Mouse (Mus musculus) forebrain, embryonic 15.5 days (tissue): ENCODE measurements around the gene Cntnap1. TPM values are rescaled to one million over a fixed set of nuclear protein-coding genes. Genes with fewer than 3 reads are reported as not detected.
"Not testable (repeated sequence)": the region's sequence is repeated elsewhere in the genome, so short reads cannot be mapped to it uniquely, and the experiment has no call there.

Experiments used
- ATAC-seq: fragments of 200-750 bp; cut with Nextera tagmentation; replicated peaks from 2 replicates; pipeline ENCODE4 v1.8.0; 2017; ENCODE audit warnings: mild to moderate bottlenecking, moderate TSS enrichment, moderate library complexity
- H3K27ac ChIP-seq: fragments of 300-500 bp; sonication (generic); replicated peaks from 2 replicates; pipeline ENCODE4 v1.5.1; 2015; ENCODE audit warnings: mild to moderate bottlenecking, inconsistent platforms
- H3K27me3 ChIP-seq: fragments of 300-500 bp; sonication (generic); 2 replicates; pipeline ENCODE4 v1.6.1; 2015; ENCODE audit warnings: inconsistent platforms
- H3K36me3 ChIP-seq: fragments of 300-500 bp; sonication (generic); 2 replicates; pipeline ENCODE4 v1.6.1; 2015; ENCODE audit warnings: mild to moderate bottlenecking, inconsistent platforms
- H3K4me1 ChIP-seq: fragments of 300-500 bp; sonication (generic); 2 replicates; pipeline ENCODE4 v1.6.1; 2015; ENCODE audit warnings: inconsistent platforms
- H3K4me2 ChIP-seq: fragments of 300-500 bp; sonication (generic); replicated peaks from 2 replicates; pipeline ENCODE4 v1.6.1; 2015; ENCODE audit warnings: mild to moderate bottlenecking, inconsistent platforms
- H3K4me3 ChIP-seq: fragments of 300-500 bp; sonication (generic); 2 replicates; pipeline ENCODE4 v1.5.1; 2015; ENCODE audit warnings: mild to moderate bottlenecking, inconsistent platforms
- H3K9ac ChIP-seq: fragments of 300-500 bp; sonication (generic); replicated peaks from 2 replicates; pipeline ENCODE4 v1.6.1; 2015; ENCODE audit warnings: mild to moderate bottlenecking, inconsistent platforms
- H3K9me3 ChIP-seq: fragments of 300-500 bp; sonication (generic); 2 replicates; pipeline ENCODE4 v1.6.1; 2016; ENCODE audit warnings: inconsistent platforms
- WGBS: fragments of 180-500 bp; shearing (Covaris S2); methylation state at CpG from one replicate; pipeline ENCODE4 v1.1.7; 2015; ENCODE audit warnings: mixed read lengths; 5-methylcytosine and 5-hydroxymethylcytosine counted together
- polyA plus RNA-seq: library from polyadenylated mRNA; unstranded; fragments of >200 nt; fragmentation: Nextera tagmentation; extraction: Ambion mirVana; gene quantifications from 2 replicates; pipeline ENCODE4 v1.2.1, GENCODE M21; 2015

The Cntnap1 gene
- polyA plus RNA-seq, result 0.77 and 0.98 TPM in 2 replicates

DNA sequence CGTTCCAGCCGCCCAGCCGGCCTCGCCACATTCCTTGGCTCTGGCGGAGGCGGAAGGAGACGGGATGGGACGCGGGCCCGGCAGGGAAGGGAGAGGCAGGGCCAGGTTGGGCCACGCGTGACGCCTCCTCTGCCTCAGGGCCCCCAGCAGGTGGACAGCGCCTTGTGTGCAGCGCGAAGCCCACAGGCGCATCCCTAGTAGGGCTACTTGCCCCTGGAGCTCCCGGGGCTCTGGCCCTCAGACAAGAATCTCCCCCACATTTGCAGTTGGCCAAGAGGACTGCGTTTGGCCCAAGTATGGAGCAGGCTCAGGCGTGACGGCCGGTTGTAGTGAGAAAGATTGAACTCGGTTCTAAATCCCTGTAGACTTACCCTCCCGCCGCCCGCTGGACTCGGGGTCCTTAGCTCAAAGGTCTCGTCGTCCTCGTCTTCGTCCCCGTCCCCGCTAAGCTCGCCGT lies at the start of gene Cntnap1:
TSS of gene Cntnap1 (plus strand) at position 170 of the 457 bp plus-strand sequence.
- H3K4me1 ChIP-seq, result peaks cover 57% of the 10 kb centered on the region
- no peaks in the 10 kb centered on the region for H3K36me3 ChIP-seq
- peaks cover 53% of the 10 kb centered on the region for H3K27me3 ChIP-seq
- WGBS, result 0% methylated on average over 35 of the region's 35 CpGs
- H3K27ac ChIP-seq, result peak within 1 kb of the TSS; percentile 73
- H3K4me2 ChIP-seq, result peak within 1 kb of the TSS; percentile 80
- ATAC-seq, result no peak
- no peaks in the 10 kb centered on the region for H3K9me3 ChIP-seq
- peak within 1 kb of the TSS; percentile 63 for H3K9ac ChIP-seq
- peak within 1 kb of the TSS; percentile 78 for H3K4me3 ChIP-seq

GRCm38 (mm10) chr11:101120545-101121188 lies 49.7 kb upstream of the Cntnap1 start:
- Histone ChIP-seq H3K27me3 (no peaks in the 10 kb centered on the region), H3K27ac (peak overlapping the region; percentile 89), H3K36me3 (peaks cover 17% of the 10 kb centered on the region), H3K4me1 (peaks cover 41% of the 10 kb centered on the region), H3K4me3 (peak overlapping the region; percentile 74), H3K9me3 (no peaks in the 10 kb centered on the region), H3K9ac (peak overlapping the region; percentile 80), H3K4me2 (peak overlapping the region; percentile 93)
- no peak for ATAC-seq
- 20% methylated on average over 19 of the region's 19 CpGs for WGBS

DNA sequence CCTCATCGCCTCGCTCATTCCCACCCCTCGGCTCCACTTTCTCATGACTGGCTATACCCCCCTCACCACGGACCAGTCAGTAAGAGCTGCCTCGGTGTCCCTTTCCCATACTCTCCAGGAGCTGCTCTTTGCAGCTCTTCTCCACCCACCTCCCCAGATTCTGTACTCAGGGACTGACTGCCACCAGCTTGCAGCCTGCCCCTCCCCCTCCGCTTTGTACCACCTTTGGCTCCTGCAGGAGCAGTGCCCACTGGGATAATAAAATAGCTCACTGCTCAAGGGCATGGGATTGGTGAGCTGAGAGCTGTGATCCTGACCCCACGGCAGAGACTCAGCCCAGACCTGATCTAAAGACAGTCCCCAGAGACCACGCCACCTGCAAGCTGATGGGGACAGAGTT lies 45.8 kb upstream of the Cntnap1 start:
- not testable (repeated sequence) for ATAC-seq

DNA sequence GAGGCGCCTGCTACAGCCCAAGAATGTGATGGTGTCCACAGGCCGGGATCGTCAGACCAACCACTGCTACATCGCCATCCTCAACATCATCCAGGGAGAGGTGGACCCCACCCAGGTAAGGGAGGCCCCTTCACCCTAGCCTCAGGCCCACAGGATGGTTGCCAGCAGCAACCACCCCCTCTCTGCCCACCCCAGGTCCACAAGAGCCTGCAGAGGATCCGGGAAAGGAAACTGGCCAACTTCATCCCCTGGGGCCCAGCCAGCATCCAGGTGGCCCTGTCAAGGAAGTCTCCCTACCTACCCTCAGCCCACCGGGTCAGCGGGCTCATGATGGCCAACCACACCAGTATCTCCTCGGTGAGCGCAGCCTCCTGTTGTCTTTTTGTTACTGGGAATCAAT lies 45.3 kb upstream of the Cntnap1 start:
- 96% methylated on average over 9 of the region's 9 CpGs for WGBS
- H3K27me3 ChIP-seq, ATAC-seq, H3K9me3 ChIP-seq, H3K4me2 ChIP-seq, H3K9ac ChIP-seq, H3K4me3 ChIP-seq, H3K27ac ChIP-seq: not testable (repeated sequence)
- Histone ChIP-seq H3K36me3 (peaks cover 28% of the 10 kb centered on the region), H3K4me1 (peaks cover 18% of the 10 kb centered on the region)

More for the DNA sequence above, 45.8 kb upstream of the Cntnap1 start:
- not testable (repeated sequence) for H3K9ac ChIP-seq, H3K9me3 ChIP-seq, H3K27ac ChIP-seq, H3K27me3 ChIP-seq, H3K4me2 ChIP-seq, H3K4me3 ChIP-seq
- H3K36me3 ChIP-seq, result peaks cover 28% of the 10 kb centered on the region
- 96% methylated on average over 8 of the region's 8 CpGs for WGBS
- peaks cover 18% of the 10 kb centered on the region for H3K4me1 ChIP-seq

- no peak overlapping the region for H3K9ac ChIP-seq
- H3K36me3 ChIP-seq, result peaks cover 28% of the 10 kb centered on the region
- no peak overlapping the region for H3K4me3 ChIP-seq
- ATAC-seq, result no peak
- no peaks in the 10 kb centered on the region for H3K4me1 ChIP-seq
- WGBS, result 100% methylated on average over 1 of the region's 1 CpGs
- H3K4me2 ChIP-seq, result no peak overlapping the region
- H3K9me3 ChIP-seq, result no peaks in the 10 kb centered on the region
- H3K27me3 ChIP-seq, result no peaks in the 10 kb centered on the region
- no peak overlapping the region for H3K27ac ChIP-seq
Observed at GRCm38 (mm10) chr11:101127075-101127474, 43.2 kb upstream of the Cntnap1 start.

DNA sequence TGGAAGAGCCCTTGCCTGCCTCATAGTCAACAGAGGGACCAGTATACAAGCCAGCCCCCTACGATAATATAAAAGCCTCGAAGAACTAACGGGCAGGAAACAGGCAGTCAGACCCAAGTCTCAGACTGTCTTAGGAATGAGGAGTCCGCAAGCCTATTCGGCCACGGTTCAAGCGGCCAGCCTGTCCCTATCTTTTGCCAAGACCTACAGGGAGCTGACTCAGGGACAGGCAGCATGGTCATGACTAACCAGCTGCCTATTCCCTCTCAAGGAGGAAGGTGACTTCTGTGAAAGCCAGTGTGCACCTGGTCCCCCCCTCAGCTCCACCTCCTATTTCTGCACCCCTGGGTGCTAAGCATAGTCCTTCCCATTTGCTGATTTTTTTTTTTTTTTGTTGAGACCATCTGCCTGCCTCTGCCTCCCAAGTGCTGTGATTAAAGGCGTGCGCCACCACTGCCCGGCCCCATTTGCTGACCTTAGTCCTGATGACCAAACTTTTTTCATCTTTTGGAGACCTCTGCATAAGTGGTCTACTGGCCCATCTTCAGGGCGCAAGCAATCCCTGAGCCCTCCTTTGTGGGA lies 41.2 kb upstream of the Cntnap1 start:
- H3K27me3 ChIP-seq, result no peaks in the 10 kb centered on the region
- no peak overlapping the region for H3K4me2 ChIP-seq
- 82% methylated on average over 11 of the region's 11 CpGs for WGBS
- H3K9me3 ChIP-seq, result no peaks in the 10 kb centered on the region
- no peak overlapping the region for H3K9ac ChIP-seq
- no peak overlapping the region for H3K27ac ChIP-seq
- H3K36me3 ChIP-seq, result peaks cover 15% of the 10 kb centered on the region
- no peaks in the 10 kb centered on the region for H3K4me1 ChIP-seq
- H3K4me3 ChIP-seq, result no peak overlapping the region
- ATAC-seq, result no peak

- Histone ChIP-seq H3K27ac (no peak overlapping the region), H3K4me2 (no peak overlapping the region), H3K9ac (no peak overlapping the region), H3K27me3 (no peaks in the 10 kb centered on the region), H3K36me3 (peaks cover 15% of the 10 kb centered on the region), H3K9me3 (no peaks in the 10 kb centered on the region), H3K4me1 (no peaks in the 10 kb centered on the region), H3K4me3 (no peak overlapping the region)
- ATAC-seq, result no peak
- 57% methylated on average over 18 of the region's 18 CpGs for WGBS
Observed at GRCm38 (mm10) chr11:101130056-101130756, 40.1 kb upstream of the Cntnap1 start.

- Histone ChIP-seq H3K4me3 (no peak overlapping the region), H3K27me3 (no peaks in the 10 kb centered on the region), H3K4me2 (no peak overlapping the region), H3K9ac (no peak overlapping the region), H3K27ac (no peak overlapping the region), H3K9me3 (no peaks in the 10 kb centered on the region), H3K36me3 (peaks cover 7% of the 10 kb centered on the region), H3K4me1 (no peaks in the 10 kb centered on the region)
- WGBS, result 72% methylated on average over 2 of the region's 2 CpGs
- ATAC-seq, result no peak
Observed at GRCm38 (mm10) chr11:101131187-101131586, 39.1 kb upstream of the Cntnap1 start.

DNA sequence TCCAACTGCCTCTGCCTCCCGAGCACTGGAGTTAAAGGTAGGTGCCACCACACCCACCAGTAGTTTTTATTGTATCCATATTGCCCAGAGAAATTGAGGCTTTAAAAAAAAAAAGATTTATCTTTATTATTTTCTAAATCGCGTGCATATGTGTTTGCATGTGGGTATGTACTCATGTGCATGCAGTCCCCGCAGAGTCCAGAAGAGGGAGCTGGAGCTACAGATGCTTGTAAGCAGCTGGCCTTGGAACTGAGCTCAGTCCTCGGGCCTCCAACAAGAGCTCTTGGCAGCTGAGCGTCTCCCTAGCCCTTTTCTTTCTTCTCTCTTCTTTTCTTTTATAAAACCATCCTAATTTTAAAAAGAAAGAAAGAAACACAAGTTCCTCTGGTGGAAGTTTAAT lies 38.6 kb upstream of the Cntnap1 start:
- ATAC-seq, result no peak
- Histone ChIP-seq H3K36me3 (peaks cover 2% of the 10 kb centered on the region), H3K4me3 (no peak overlapping the region), H3K27ac (no peak overlapping the region), H3K4me2 (no peak overlapping the region), H3K9me3 (no peaks in the 10 kb centered on the region), H3K4me1 (no peaks in the 10 kb centered on the region), H3K9ac (no peak overlapping the region), H3K27me3 (no peaks in the 10 kb centered on the region)
- WGBS, result 84% methylated on average over 6 of the region's 6 CpGs

- H3K36me3 ChIP-seq, result no peaks in the 10 kb centered on the region
- H3K4me3 ChIP-seq, result no peak overlapping the region
- ATAC-seq, result no peak
- H3K9me3 ChIP-seq, result no peaks in the 10 kb centered on the region
- H3K4me1 ChIP-seq, result no peaks in the 10 kb centered on the region
- H3K27ac ChIP-seq, result no peak overlapping the region
- 86% methylated on average over 12 of the region's 12 CpGs for WGBS
- no peak overlapping the region for H3K9ac ChIP-seq
- no peaks in the 10 kb centered on the region for H3K27me3 ChIP-seq
- no peak overlapping the region for H3K4me2 ChIP-seq
Observed at GRCm38 (mm10) chr11:101133037-101133436, 37.3 kb upstream of the Cntnap1 start.

GRCm38 (mm10) chr11:101134217-101134865 lies 36.0 kb upstream of the Cntnap1 start:
- H3K27ac ChIP-seq, result no peak overlapping the region
- H3K4me2 ChIP-seq, result no peak overlapping the region
- no peaks in the 10 kb centered on the region for H3K27me3 ChIP-seq
- ATAC-seq, result no peak
- 74% methylated on average over 13 of the region's 13 CpGs for WGBS
- no peaks in the 10 kb centered on the region for H3K9me3 ChIP-seq
- no peaks in the 10 kb centered on the region for H3K36me3 ChIP-seq
- H3K4me1 ChIP-seq, result peaks cover 5% of the 10 kb centered on the region; the same call in 1 of the 2 replicates
- H3K4me3 ChIP-seq, result no peak overlapping the region
- no peak overlapping the region for H3K9ac ChIP-seq

- Histone ChIP-seq H3K4me3 (no peak overlapping the region), H3K36me3 (no peaks in the 10 kb centered on the region), H3K27me3 (no peaks in the 10 kb centered on the region), H3K9me3 (no peaks in the 10 kb centered on the region), H3K9ac (no peak overlapping the region), H3K27ac (no peak overlapping the region), H3K4me1 (peaks cover 13% of the 10 kb centered on the region), H3K4me2 (no peak overlapping the region)
- no peak for ATAC-seq
- 78% methylated on average over 7 of the region's 7 CpGs for WGBS
Observed at GRCm38 (mm10) chr11:101137000-101137399, 33.3 kb upstream of the Cntnap1 start.
